Comparison of ENCODE assay signal across 22 mouse cellular contexts in the genomic region with DNA sequence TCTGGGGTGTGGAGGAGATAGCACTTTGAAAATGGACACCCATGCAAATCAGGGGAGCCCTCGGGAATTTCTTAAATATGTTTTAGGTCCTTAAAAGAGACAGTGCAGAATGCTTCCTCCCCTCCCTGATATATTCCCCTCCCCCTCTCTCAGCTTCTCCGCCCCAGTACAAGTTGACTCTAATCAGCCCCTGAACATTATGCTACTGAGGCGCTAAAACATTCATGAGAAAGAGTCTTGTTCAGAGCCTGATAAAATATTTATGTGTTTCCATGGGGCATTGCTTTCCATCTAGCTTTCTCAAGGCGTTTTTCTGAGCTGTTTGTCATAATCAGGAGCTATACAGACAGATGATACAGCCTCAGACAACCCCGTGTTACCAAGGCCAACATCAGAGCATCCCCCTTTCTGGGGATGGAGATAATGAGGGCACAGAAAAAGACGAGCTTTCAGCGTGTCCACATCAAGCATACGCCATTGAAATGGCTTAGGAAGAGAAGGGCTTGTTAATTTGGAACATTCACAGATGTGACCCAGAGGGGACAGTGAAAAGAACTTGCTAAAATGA. TPM values are rescaled to one million over a fixed set of nuclear protein-coding genes. Genes with fewer than 3 reads are reported as not detected.
DNase-seq lines count a peak whose midpoint lies in the region; ATAC-seq lines count a peak whose summit lies in the region.
"Had no signal": no experiment of that assay in that cellular context is flagged by ENCODE, and none has a peak within 500 bp of the region (broad histone marks: within the 10 kb centered on the region; RNA-seq: fewer than 3 reads in every experiment).

No protein-coding gene starts in this region.

- H3K9me3 ChIP-seq in forebrain, embryonic 12.5 days: 0 out of 2 replicates have a peak, but pooled peaks cover 3% of the 10 kb centered on the region
- H3K9me3 ChIP-seq in forebrain, embryonic 16.5 days (ENCODE audit: control insufficient read depth, low read length): no peaks in the 10 kb centered on the region
- no peaks in the 10 kb centered on the region for H3K9me3 ChIP-seq in midbrain, embryonic 11.5 days (ENCODE audit: control insufficient read depth, low read length)
- H3K9me3 ChIP-seq in midbrain, embryonic 10.5 days (replicated peaks): no peaks in the 10 kb centered on the region
- H3K9me3 ChIP-seq in midbrain, embryonic 14.5 days (ENCODE audit: control insufficient read depth, low read length): no peaks in the 10 kb centered on the region
- H3K9me3 ChIP-seq in neural tube, embryonic 14.5 days (ENCODE audit: control insufficient read depth, low read length): no peaks in the 10 kb centered on the region
- H3K9me3 ChIP-seq: embryonic facial prominence, embryonic 15.5 days; liver, embryonic 13.5 days had no signal

- no peak for DNase-seq in midbrain, embryonic 11.5 days (ENCODE audit: low spot score, missing footprints)
- no peak for DNase-seq in midbrain, embryonic 10.5 days (ENCODE audit: low spot score)
- DNase-seq in midbrain, embryonic 14.5 days: peak; percentile 80
- DNase-seq in heart, adult 11 months: no peak
- no peak for DNase-seq in left cerebral cortex, adult 11 months (ENCODE audit: low spot score)
- DNase-seq: adrenal gland, postnatal 25 days; cerebellum, adult 9-11 months; gastrocnemius, postnatal 14 days; heart, adult 2 months; kidney, adult 18-20 months; kidney, postnatal 4 days; layer of hippocampus, adult 9-11 months; liver, embryonic 13.5 days; lung, embryonic 14.5 days; right cerebral cortex, postnatal 25 days; spleen, adult 18-20 months had no signal

- ATAC-seq in forebrain, embryonic 12.5 days (ENCODE audit: low FRiP score): no peak
- no peak for ATAC-seq in forebrain, embryonic 16.5 days
- peak; percentile 33 for ATAC-seq in midbrain, embryonic 11.5 days (ENCODE audit: low FRiP score)
- peak; percentile 84 for ATAC-seq in midbrain, embryonic 14.5 days (ENCODE audit: low FRiP score, low TSS enrichment)
- ATAC-seq in neural tube, embryonic 14.5 days (ENCODE audit: low read depth): 0 out of 2 replicates have a peak, but pooled peaks have one; percentile 33
- ATAC-seq: inflammation-experienced regulatory T-cells, adult 6 months had no signal

- no peak overlapping the region for H3K4me2 ChIP-seq in forebrain, embryonic 12.5 days
- no peak overlapping the region for H3K4me2 ChIP-seq in forebrain, embryonic 16.5 days (ENCODE audit: low read length)
- H3K4me2 ChIP-seq in midbrain, embryonic 11.5 days: no peak overlapping the region
- peak overlapping the region; percentile 16; the same call in 1 of the 2 replicates for H3K4me2 ChIP-seq in midbrain, embryonic 14.5 days (ENCODE audit: low read length)
- no peak overlapping the region for H3K4me2 ChIP-seq in neural tube, embryonic 14.5 days (ENCODE audit: low read depth, low read length)
- H3K4me2 ChIP-seq: embryonic facial prominence, embryonic 15.5 days; liver, embryonic 13.5 days; lung, embryonic 14.5 days had no signal

- no peak overlapping the region for H3K9ac ChIP-seq in forebrain, embryonic 12.5 days
- no peak overlapping the region for H3K9ac ChIP-seq in forebrain, embryonic 16.5 days (replicated peaks; ENCODE audit: low read depth, low read length)
- H3K9ac ChIP-seq in midbrain, embryonic 11.5 days (ENCODE audit: low read length): no peak overlapping the region
- no peak overlapping the region for H3K9ac ChIP-seq in midbrain, embryonic 14.5 days (replicated peaks; ENCODE audit: low read length)
- no peak overlapping the region for H3K9ac ChIP-seq in neural tube, embryonic 14.5 days (replicated peaks; ENCODE audit: low read depth, low read length)
- H3K9ac ChIP-seq: embryonic facial prominence, embryonic 15.5 days; liver, embryonic 13.5 days; lung, embryonic 14.5 days had no signal

- peak overlapping the region; percentile 42 for H3K27ac ChIP-seq in forebrain, embryonic 12.5 days
- no peak overlapping the region for H3K27ac ChIP-seq in forebrain, embryonic 16.5 days (ENCODE audit: low read length)
- peak overlapping the region; percentile 44 for H3K27ac ChIP-seq in midbrain, embryonic 11.5 days (ENCODE audit: low read depth, low read length)
- H3K27ac ChIP-seq in midbrain, embryonic 10.5 days (replicated peaks): no peak overlapping the region
- H3K27ac ChIP-seq in midbrain, embryonic 14.5 days (replicated peaks; ENCODE audit: low read depth, low read length): peak overlapping the region; percentile 77
- H3K27ac ChIP-seq in neural tube, embryonic 14.5 days (ENCODE audit: low read depth, low read length): no peak overlapping the region
- H3K27ac ChIP-seq: embryonic facial prominence, embryonic 15.5 days; heart, adult 2 months; left cerebral cortex, adult 2 months; liver, embryonic 13.5 days had no signal

- H3K4me3 ChIP-seq in forebrain, embryonic 12.5 days (replicated peaks): no peak overlapping the region
- H3K4me3 ChIP-seq in forebrain, embryonic 16.5 days (replicated peaks; ENCODE audit: low read length): no peak overlapping the region
- H3K4me3 ChIP-seq in midbrain, embryonic 11.5 days (ENCODE audit: low read depth, low read length): no peak overlapping the region
- H3K4me3 ChIP-seq in midbrain, embryonic 10.5 days: no peak overlapping the region
- no peak overlapping the region for H3K4me3 ChIP-seq in midbrain, embryonic 14.5 days (replicated peaks; ENCODE audit: low read depth, low read length)
- no peak overlapping the region for H3K4me3 ChIP-seq in neural tube, embryonic 14.5 days (ENCODE audit: low read depth, low read length)
- H3K4me3 ChIP-seq: embryonic facial prominence, embryonic 15.5 days; heart, adult 2 months; left cerebral cortex, adult 2 months; liver, embryonic 13.5 days had no signal

- no peaks in the 10 kb centered on the region for H3K27me3 ChIP-seq in forebrain, embryonic 12.5 days
- no peaks in the 10 kb centered on the region for H3K27me3 ChIP-seq in forebrain, embryonic 16.5 days (replicated peaks; ENCODE audit: control insufficient read depth, insufficient read depth, low read length)
- peaks cover 4% of the 10 kb centered on the region; the same call in 1 of the 2 replicates for H3K27me3 ChIP-seq in midbrain, embryonic 11.5 days (ENCODE audit: control insufficient read depth, insufficient read depth, low read length)
- peaks cover 19% of the 10 kb centered on the region for H3K27me3 ChIP-seq in midbrain, embryonic 10.5 days (ENCODE audit: low read depth, poor library complexity, severe bottlenecking)
- H3K27me3 ChIP-seq in midbrain, embryonic 14.5 days (ENCODE audit: control insufficient read depth, insufficient read depth, low read length): no peaks in the 10 kb centered on the region
- no peaks in the 10 kb centered on the region for H3K27me3 ChIP-seq in neural tube, embryonic 14.5 days (ENCODE audit: control insufficient read depth, insufficient read depth, low read length)

- WGBS in forebrain, embryonic 12.5 days: 47% methylated on average over 8 of the region's 8 CpGs
- 34% methylated on average over 8 of the region's 8 CpGs for WGBS in forebrain, embryonic 16.5 days
- WGBS in midbrain, embryonic 11.5 days: 63% methylated on average over 8 of the region's 8 CpGs
- 67% methylated on average over 8 of the region's 8 CpGs for WGBS in midbrain, embryonic 10.5 days
- 23% methylated on average over 8 of the region's 8 CpGs for WGBS in midbrain, embryonic 14.5 days
- WGBS in neural tube, embryonic 14.5 days: 41% methylated on average over 8 of the region's 8 CpGs

- H3K4me1 ChIP-seq in forebrain, embryonic 12.5 days: peaks cover 17% of the 10 kb centered on the region
- peaks cover 1% of the 10 kb centered on the region for H3K4me1 ChIP-seq in forebrain, embryonic 16.5 days (replicated peaks; ENCODE audit: control insufficient read depth, insufficient read depth, low read length)
- H3K4me1 ChIP-seq in midbrain, embryonic 11.5 days (ENCODE audit: control insufficient read depth, insufficient read depth, low read length): peaks cover 4% of the 10 kb centered on the region
- peaks cover 14% of the 10 kb centered on the region for H3K4me1 ChIP-seq in midbrain, embryonic 10.5 days
- H3K4me1 ChIP-seq in midbrain, embryonic 14.5 days (ENCODE audit: control insufficient read depth, insufficient read depth, low read length): peaks cover 17% of the 10 kb centered on the region; the same call in 1 of the 2 replicates
- H3K4me1 ChIP-seq in neural tube, embryonic 14.5 days (ENCODE audit: control insufficient read depth, insufficient read depth, low read length): peaks cover under 1% of the 10 kb centered on the region; the same call in 1 of the 2 replicates
- H3K4me1 ChIP-seq: liver, embryonic 13.5 days had no signal

- H3K36me3 ChIP-seq in forebrain, embryonic 12.5 days (replicated peaks): no peaks in the 10 kb centered on the region
- no peaks in the 10 kb centered on the region for H3K36me3 ChIP-seq in forebrain, embryonic 16.5 days (ENCODE audit: control insufficient read depth, insufficient read depth)
- no peaks in the 10 kb centered on the region for H3K36me3 ChIP-seq in midbrain, embryonic 11.5 days (ENCODE audit: control insufficient read depth, insufficient read depth, low read length)
- no peaks in the 10 kb centered on the region for H3K36me3 ChIP-seq in midbrain, embryonic 10.5 days
- no peaks in the 10 kb centered on the region for H3K36me3 ChIP-seq in midbrain, embryonic 14.5 days (ENCODE audit: control insufficient read depth, insufficient read depth, low read length)
- H3K36me3 ChIP-seq in neural tube, embryonic 14.5 days (ENCODE audit: control insufficient read depth, insufficient read depth, low read length): no peaks in the 10 kb centered on the region
- H3K36me3 ChIP-seq: embryonic facial prominence, embryonic 15.5 days; liver, embryonic 13.5 days had no signal

RNA-seq across cellular contexts. Expression of a gene that starts 4.6 kb away (rescaled TPM):
- 4.6 and 5.4 TPM in 2 replicates for polyA plus RNA-seq in forebrain, embryonic 12.5 days (2016; fragmentation: Nextera tagmentation; extraction: Ambion mirVana)
- 5.4 and 5.6 TPM in 2 replicates for polyA plus RNA-seq in forebrain, embryonic 16.5 days (2015; fragmentation: Nextera tagmentation; extraction: Ambion mirVana)
- polyA plus RNA-seq in midbrain, embryonic 11.5 days (2014; fragmentation: Nextera tagmentation; extraction: Ambion mirVana): 3.4 and 4.2 TPM in 2 replicates
- 2.0 and 3.2 TPM in 2 replicates for polyA plus RNA-seq in midbrain, embryonic 10.5 days (2016; fragmentation: Nextera tagmentation; extraction: Ambion mirVana)
- polyA plus RNA-seq in midbrain, embryonic 14.5 days (2014; fragmentation: Nextera tagmentation; extraction: Ambion mirVana): 5.6 and 7.6 TPM in 2 replicates
- polyA plus RNA-seq in neural tube, embryonic 14.5 days (2014; fragmentation: Nextera tagmentation; extraction: Ambion mirVana): 4.9 and 6.4 TPM in 2 replicates
- polyA plus RNA-seq: inflammation-experienced regulatory T-cells, adult 6 months had no signal

RNA-seq across cellular contexts. Expression of a gene that starts 52.7 kb away (rescaled TPM):
- polyA plus RNA-seq in forebrain, embryonic 12.5 days (2016; fragmentation: Nextera tagmentation; extraction: Ambion mirVana): 65.8 and 70.1 TPM in 2 replicates
- 54.4 and 66.3 TPM in 2 replicates for polyA plus RNA-seq in forebrain, embryonic 16.5 days (2015; fragmentation: Nextera tagmentation; extraction: Ambion mirVana)
- polyA plus RNA-seq in midbrain, embryonic 11.5 days (2014; fragmentation: Nextera tagmentation; extraction: Ambion mirVana): 49.8 and 53.1 TPM in 2 replicates
- 52.5 and 53.3 TPM in 2 replicates for polyA plus RNA-seq in midbrain, embryonic 10.5 days (2016; fragmentation: Nextera tagmentation; extraction: Ambion mirVana)
- polyA plus RNA-seq in midbrain, embryonic 14.5 days (2014; fragmentation: Nextera tagmentation; extraction: Ambion mirVana): 43.1 and 46.6 TPM in 2 replicates
- polyA plus RNA-seq in neural tube, embryonic 14.5 days (2014; fragmentation: Nextera tagmentation; extraction: Ambion mirVana): 57.5 and 59.0 TPM in 2 replicates

RNA-seq across cellular contexts. Expression of a gene that starts 60.0 kb away (rescaled TPM):
- polyA plus RNA-seq in forebrain, embryonic 12.5 days (2016; fragmentation: Nextera tagmentation; extraction: Ambion mirVana): 0.17 and 0.29 TPM in 2 replicates
- polyA plus RNA-seq in forebrain, embryonic 16.5 days (2015; fragmentation: Nextera tagmentation; extraction: Ambion mirVana): 0.19 TPM in 1 of 2 replicates, not detected in the other
- 0.12 and 0.15 TPM in 2 replicates for polyA plus RNA-seq in midbrain, embryonic 11.5 days (2014; fragmentation: Nextera tagmentation; extraction: Ambion mirVana)
- polyA plus RNA-seq in midbrain, embryonic 10.5 days (2016; fragmentation: Nextera tagmentation; extraction: Ambion mirVana): 0.25 and 0.34 TPM in 2 replicates
- polyA plus RNA-seq in midbrain, embryonic 14.5 days (2014; fragmentation: Nextera tagmentation; extraction: Ambion mirVana): 0.20 TPM in 1 of 2 replicates, not detected in the other
- polyA plus RNA-seq in neural tube, embryonic 14.5 days (2014; fragmentation: Nextera tagmentation; extraction: Ambion mirVana): 0.37 TPM in 1 of 2 replicates, not detected in the other
- polyA plus RNA-seq: inflammation-experienced regulatory T-cells, adult 6 months; liver, embryonic 13.5 days had no signal

Comparison
In these comparisons a context has a peak if more than half of its experiments do, and no peak if none do; other contexts are left out.
1. H3K27ac ChIP-seq: peak in forebrain, embryonic 12.5 days (single experiment), midbrain, embryonic 11.5 days (single experiment) and midbrain, embryonic 14.5 days (single experiment); none in forebrain, embryonic 16.5 days (single experiment), midbrain, embryonic 10.5 days (single experiment) and neural tube, embryonic 14.5 days (single experiment).
2. ATAC-seq: peak in midbrain, embryonic 11.5 days (single experiment), midbrain, embryonic 14.5 days (single experiment) and neural tube, embryonic 14.5 days (single experiment); none in forebrain, embryonic 12.5 days (single experiment) and forebrain, embryonic 16.5 days (single experiment).